Mouse (Mus musculus) myocyte (in vitro differentiated cells): ENCODE results near the gene Slc36a2.

Experiments used
- MAX ChIP-seq: IDR thresholded peaks from one replicate; pipeline ENCODE4 v1.6.1; 2011; ENCODE audit warnings: low read depth, mild to moderate bottlenecking, control low read depth
- MYOD1 ChIP-seq, 3 experiments: IDR thresholded peaks; one replicate each; pipeline ENCODE4 v1.6.1; 2011; ENCODE audit warnings: control low read depth in 2 of 3, low read depth in 2 of 3, mild to moderate bottlenecking in 2 of 3, moderate library complexity in 1 of 3; ENCODE audit not compliant: insufficient read length in 2 of 3, control insufficient read depth in 1 of 3
- MYOG ChIP-seq, 3 experiments: IDR thresholded peaks; one replicate each; pipeline ENCODE4 v1.6.1; 2011; ENCODE audit warnings: control low read depth in 2 of 3, low read depth in 2 of 3, mild to moderate bottlenecking in 2 of 3; ENCODE audit not compliant: insufficient read length in 2 of 3, control insufficient read depth in 1 of 3, insufficient read depth in 1 of 3
- POLR2A ChIP-seq: IDR thresholded peaks from one replicate; pipeline ENCODE4 v1.6.1; 2011; ENCODE audit warnings: low read depth, mild to moderate bottlenecking, control low read depth, moderate library complexity; ENCODE audit not compliant: insufficient read length
- POLR2AphosphoS2 ChIP-seq: IDR thresholded peaks from one replicate; pipeline ENCODE4 v1.6.1; 2011; ENCODE audit warnings: low read depth, control low read depth; ENCODE audit not compliant: insufficient read length
- SRF ChIP-seq: IDR thresholded peaks from one replicate; pipeline ENCODE4 v1.6.1; 2011; ENCODE audit warnings: low read depth; ENCODE audit not compliant: control insufficient read depth, insufficient read length
- TCF12 ChIP-seq: IDR thresholded peaks from one replicate; pipeline ENCODE4 v1.6.1; 2011; ENCODE audit warnings: mild to moderate bottlenecking, control low read depth; ENCODE audit not compliant: poor library complexity, insufficient read depth, severe bottlenecking
- USF1 ChIP-seq: IDR thresholded peaks from one replicate; pipeline ENCODE4 v1.6.1; 2011; ENCODE audit warnings: low read depth, mild to moderate bottlenecking, control low read depth, moderate library complexity

- TF ChIP-seq MYOG (IDR thresholded peaks at IDR 0.05; ENCODE audit: control insufficient read depth in 1 of 3, insufficient read depth in 1 of 3, insufficient read length in 2 of 3, low read depth in 2 of 3) (no peak), USF1 (no peak), POLR2A (no peak), MAX (no peak), MYOD1 (IDR thresholded peaks at IDR 0.05; ENCODE audit: control insufficient read depth in 1 of 3, insufficient read length in 2 of 3, low read depth in 2 of 3) (no peak), TCF12 (no peak), POLR2AphosphoS2 (no peak), SRF (no peak)
Observed at GRCm38 (mm10) chr11:55110566-55111169, 74.2 kb downstream of the Slc36a2 start.
